Mouse (Mus musculus): ENCODE measurements around the gene Gm8947. TPM values are rescaled to one million over a fixed set of nuclear protein-coding genes. Genes with fewer than 3 reads are reported as not detected.

The Gm8947 gene
- polyA plus RNA-seq, 1 experiment: 0.16 TPM

- peaks cover 13% of the 10 kb centered on the region; the same call in 1 of the 2 replicates for H3K4me1 ChIP-seq (ENCODE audit: control insufficient read depth, insufficient read depth, insufficient read length, low read length)
- 97% methylated on average over 3 of the region's 3 CpGs for WGBS
- no peak overlapping the region for H3K4me3 ChIP-seq (ENCODE audit: low read depth, low read length)
- H3K36me3 ChIP-seq (ENCODE audit: control insufficient read depth, insufficient read depth, low read length): no peaks in the 10 kb centered on the region
- H3K27ac ChIP-seq (ENCODE audit: insufficient read depth, low read depth, low read length): no peak overlapping the region
- no peak for TF ChIP-seq CTCF (IDR thresholded peaks at IDR 0.05; ENCODE audit: extremely low read depth, insufficient read length, insufficient replicate concordance, low read depth, low read length)
- no peak for TF ChIP-seq POLR2A (IDR thresholded peaks at IDR 0.05; ENCODE audit: low read depth, low read length)
- no peaks in the 10 kb centered on the region for H3K27me3 ChIP-seq (ENCODE audit: control insufficient read depth, insufficient read depth, low read length)
Measured at GRCm38 (mm10) chr1:151156129-151156528, 36.0 kb upstream of the Gm8947 start.

GRCm38 (mm10) chr1:151156777-151157632 lies 35.2 kb upstream of the Gm8947 start:
- WGBS: 83% methylated on average over 7 of the region's 7 CpGs
- TF ChIP-seq CTCF (IDR thresholded peaks at IDR 0.05; ENCODE audit: extremely low read depth, insufficient read length, insufficient replicate concordance, low read depth, low read length) (no peak), POLR2A (IDR thresholded peaks at IDR 0.05; ENCODE audit: low read depth, low read length) (no peak)
- H3K27ac ChIP-seq (ENCODE audit: insufficient read depth, low read depth, low read length): no peak overlapping the region
- peaks cover 13% of the 10 kb centered on the region; the same call in 1 of the 2 replicates for H3K4me1 ChIP-seq (ENCODE audit: control insufficient read depth, insufficient read depth, insufficient read length, low read length)
- H3K27me3 ChIP-seq (ENCODE audit: control insufficient read depth, insufficient read depth, low read length): no peaks in the 10 kb centered on the region
- no peaks in the 10 kb centered on the region for H3K36me3 ChIP-seq (ENCODE audit: control insufficient read depth, insufficient read depth, low read length)
- H3K4me3 ChIP-seq (ENCODE audit: low read depth, low read length): no peak overlapping the region

DNA sequence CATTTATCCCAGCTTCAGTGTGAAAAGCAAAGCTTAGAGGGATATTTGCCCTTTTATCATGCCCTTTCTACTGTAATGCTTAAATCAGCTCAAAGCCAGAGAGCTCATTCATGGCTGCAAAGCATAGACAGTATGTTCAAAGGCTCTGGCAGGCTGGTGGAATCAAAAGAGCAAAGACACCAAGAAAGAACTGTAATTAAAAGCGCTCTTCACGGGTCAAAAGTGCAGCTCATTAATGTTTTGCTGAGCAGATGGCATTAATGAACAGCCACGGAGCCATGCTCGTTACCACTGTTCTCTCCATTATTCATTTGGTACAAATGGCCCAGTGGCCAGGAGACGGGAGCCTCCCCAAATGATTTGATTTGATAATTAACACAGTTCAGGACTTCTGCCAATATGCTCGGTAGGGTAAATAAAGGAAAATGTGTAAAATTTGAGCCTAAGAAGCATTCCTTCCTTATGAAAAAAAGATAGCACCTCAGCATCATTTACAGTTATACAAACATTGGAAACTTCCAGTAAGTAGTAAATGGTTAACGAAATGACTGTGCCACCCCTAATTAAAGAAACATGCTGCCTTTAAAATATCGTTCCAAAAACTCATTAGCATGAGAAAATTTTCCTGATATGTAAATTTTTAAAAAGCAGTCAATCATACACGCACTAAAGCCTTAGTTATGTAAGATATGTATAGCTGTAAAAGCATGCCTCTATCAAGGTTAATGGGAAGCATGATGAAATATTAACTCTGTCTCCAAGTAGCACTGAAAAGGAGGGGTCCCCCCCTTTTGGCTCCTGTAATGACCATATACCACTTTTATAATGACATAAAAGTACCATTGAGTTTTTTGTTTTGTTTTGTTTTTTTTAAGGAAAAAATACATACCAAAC lies 34.0 kb upstream of the Gm8947 start:
- Histone ChIP-seq H3K27ac (ENCODE audit: insufficient read depth, low read depth, low read length) (peak overlapping the region; percentile 24; the same call in 1 of the 2 replicates), H3K4me1 (ENCODE audit: control insufficient read depth, insufficient read depth, insufficient read length, low read length) (peaks cover 8% of the 10 kb centered on the region; the same call in 1 of the 2 replicates), H3K4me3 (ENCODE audit: low read depth, low read length) (no peak overlapping the region), H3K27me3 (ENCODE audit: control insufficient read depth, insufficient read depth, low read length) (no peaks in the 10 kb centered on the region), H3K36me3 (ENCODE audit: control insufficient read depth, insufficient read depth, low read length) (no peaks in the 10 kb centered on the region)
- 27% methylated on average over 9 of the region's 9 CpGs for WGBS
- no peak for TF ChIP-seq POLR2A (IDR thresholded peaks at IDR 0.05; ENCODE audit: low read depth, low read length)
- no peak for TF ChIP-seq CTCF (IDR thresholded peaks at IDR 0.05; ENCODE audit: extremely low read depth, insufficient read length, insufficient replicate concordance, low read depth, low read length)

DNA sequence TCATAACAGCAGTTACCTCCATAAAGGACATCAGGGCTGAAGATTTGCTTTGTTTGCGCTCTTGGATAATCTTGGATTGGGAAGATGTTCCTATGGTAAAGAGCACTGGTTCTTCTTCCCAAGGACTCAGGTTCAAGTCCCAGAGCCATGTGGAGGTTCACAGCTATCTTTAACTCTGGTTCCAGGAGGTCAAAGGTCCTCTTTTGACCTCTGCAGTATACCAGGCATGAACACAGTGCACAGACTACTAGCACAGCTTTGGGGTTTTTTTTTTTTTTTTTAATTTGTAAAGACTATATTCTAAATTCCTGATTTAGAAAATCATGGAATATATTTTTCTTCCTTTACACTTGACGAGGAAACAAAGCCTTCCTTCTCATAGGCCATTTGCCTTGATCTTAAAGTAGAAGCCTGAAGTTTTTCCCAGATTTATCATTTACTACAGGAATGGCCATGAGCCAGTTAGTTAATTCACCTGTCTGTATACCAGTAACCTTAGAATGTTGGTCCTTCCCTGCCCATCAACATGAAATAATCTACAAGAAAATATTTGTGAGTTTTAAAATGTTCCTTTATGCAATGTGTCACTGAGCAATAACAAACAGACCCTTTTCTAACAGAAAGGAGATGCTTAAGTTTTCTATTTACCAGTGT lies 33.2 kb upstream of the Gm8947 start:
- TF ChIP-seq POLR2A (IDR thresholded peaks at IDR 0.05; ENCODE audit: low read depth, low read length) (no peak), CTCF (IDR thresholded peaks at IDR 0.05; ENCODE audit: extremely low read depth, insufficient read length, insufficient replicate concordance, low read depth, low read length) (no peak)
- Histone ChIP-seq H3K36me3 (ENCODE audit: control insufficient read depth, insufficient read depth, low read length) (no peaks in the 10 kb centered on the region), H3K4me3 (ENCODE audit: low read depth, low read length) (no peak overlapping the region), H3K27me3 (ENCODE audit: control insufficient read depth, insufficient read depth, low read length) (no peaks in the 10 kb centered on the region), H3K27ac (ENCODE audit: insufficient read depth, low read depth, low read length) (0 out of 2 replicates have a peak overlapping the region, but pooled peaks have one; percentile 24), H3K4me1 (ENCODE audit: control insufficient read depth, insufficient read depth, insufficient read length, low read length) (peaks cover 6% of the 10 kb centered on the region; the same call in 1 of the 2 replicates)
- WGBS: 70% methylated on average over 2 of the region's 2 CpGs

DNA sequence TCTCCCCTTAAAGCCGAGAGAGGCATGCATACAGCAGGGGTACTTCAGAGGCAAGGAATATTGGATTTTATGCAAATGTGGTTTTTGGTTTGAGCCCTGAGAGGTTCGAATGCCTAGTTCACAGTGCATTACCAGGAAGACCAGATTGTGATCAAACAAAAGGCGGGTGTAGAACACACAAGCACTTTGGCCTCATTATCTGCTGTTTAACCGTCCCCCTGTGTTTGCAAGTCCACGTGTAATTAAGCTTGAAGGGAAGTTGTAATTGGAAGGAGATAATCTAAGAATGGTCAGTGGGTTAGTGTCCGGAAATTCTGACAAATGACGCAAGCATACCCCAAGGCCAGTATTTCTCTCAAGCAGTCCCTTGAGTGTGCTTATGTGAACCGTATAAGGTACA lies 26.1 kb upstream of the Gm8947 start:
- no peaks in the 10 kb centered on the region for H3K27me3 ChIP-seq (ENCODE audit: control insufficient read depth, insufficient read depth, low read length)
- H3K4me1 ChIP-seq (ENCODE audit: control insufficient read depth, insufficient read depth, insufficient read length, low read length): peaks cover 19% of the 10 kb centered on the region
- no peaks in the 10 kb centered on the region for H3K36me3 ChIP-seq (ENCODE audit: control insufficient read depth, insufficient read depth, low read length)
- 24% methylated on average over 8 of the region's 8 CpGs for WGBS
- H3K27ac ChIP-seq (ENCODE audit: insufficient read depth, low read depth, low read length): peak overlapping the region; percentile 78
- no peak for TF ChIP-seq POLR2A (IDR thresholded peaks at IDR 0.05; ENCODE audit: low read depth, low read length)
- no peak for TF ChIP-seq CTCF (IDR thresholded peaks at IDR 0.05; ENCODE audit: extremely low read depth, insufficient read length, insufficient replicate concordance, low read depth, low read length)
- no peak overlapping the region for H3K4me3 ChIP-seq (ENCODE audit: low read depth, low read length)

DNA sequence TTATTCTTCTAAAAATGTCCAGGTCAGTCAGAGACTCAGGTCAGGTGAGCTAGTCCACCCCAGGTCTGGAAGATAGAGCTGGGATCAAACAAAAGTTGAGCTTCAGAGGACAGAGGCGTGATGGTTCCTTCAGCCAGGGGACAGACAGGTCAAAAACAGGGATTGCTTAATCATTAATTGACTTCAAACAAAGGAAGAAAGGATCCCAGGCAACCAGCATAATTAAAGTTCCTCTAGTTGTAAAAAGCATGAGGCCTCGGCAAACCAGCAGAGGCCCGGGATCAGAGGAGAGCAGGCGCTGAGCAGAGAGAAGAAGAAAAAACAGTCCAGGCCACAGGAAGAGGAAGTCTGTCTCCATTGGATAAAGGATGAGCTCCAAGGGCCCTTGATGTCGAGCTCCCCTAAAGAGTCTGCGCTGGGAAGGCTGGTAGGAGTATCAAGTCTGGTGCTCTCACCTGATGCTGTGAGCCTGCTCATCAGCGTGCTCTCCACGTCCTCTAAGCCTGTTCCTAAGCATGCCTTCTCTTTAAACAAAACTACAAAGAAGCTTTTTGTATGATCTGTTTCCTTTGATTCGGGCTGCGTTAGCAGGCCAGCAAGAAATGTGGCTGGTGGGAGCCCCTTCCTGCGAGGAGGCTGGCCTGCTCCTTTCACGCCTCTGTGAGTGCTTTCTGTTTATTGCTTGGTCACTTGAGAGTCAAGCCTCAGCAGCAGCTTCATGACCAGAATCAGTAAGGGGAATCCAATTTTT lies 24.7 kb upstream of the Gm8947 start:
- TF ChIP-seq POLR2A (IDR thresholded peaks at IDR 0.05; ENCODE audit: low read depth, low read length) (no peak), CTCF (IDR thresholded peaks at IDR 0.05; ENCODE audit: extremely low read depth, insufficient read length, insufficient replicate concordance, low read depth, low read length) (no peak)
- WGBS: 14% methylated on average over 12 of the region's 12 CpGs

More for the DNA sequence above, 24.7 kb upstream of the Gm8947 start:
- peak overlapping the region; percentile 62 for H3K27ac ChIP-seq (ENCODE audit: insufficient read depth, low read depth, low read length)
- H3K36me3 ChIP-seq (ENCODE audit: control insufficient read depth, insufficient read depth, low read length): no peaks in the 10 kb centered on the region
- no peaks in the 10 kb centered on the region for H3K27me3 ChIP-seq (ENCODE audit: control insufficient read depth, insufficient read depth, low read length)
- H3K4me1 ChIP-seq (ENCODE audit: control insufficient read depth, insufficient read depth, insufficient read length, low read length): peaks cover 19% of the 10 kb centered on the region
- peak overlapping the region; percentile 5; the same call in 1 of the 2 replicates for H3K4me3 ChIP-seq (ENCODE audit: low read depth, low read length)
